Mouse (Mus musculus): ENCODE measurements around the gene Cacnb2. TPM values are rescaled to one million over a fixed set of nuclear protein-coding genes. Genes with fewer than 3 reads are reported as not detected.

Cacnb2 gene
- polyA plus RNA-seq, 1 experiment, result not detected

- no peak for TF ChIP-seq CTCF (IDR thresholded peaks at IDR 0.05; ENCODE audit: insufficient read depth, low read depth, low read length)
- TF ChIP-seq POLR2A (IDR thresholded peaks at IDR 0.05; ENCODE audit: insufficient read depth, low read depth, low read length), result no peak
- WGBS, result 92% methylated on average over 4 of the region's 4 CpGs
- no peak overlapping the region for H3K4me3 ChIP-seq (ENCODE audit: insufficient read depth, low read depth, low read length)
- no peak overlapping the region for H3K27ac ChIP-seq (ENCODE audit: insufficient read depth, low read depth, low read length)
- H3K4me1 ChIP-seq (ENCODE audit: control insufficient read depth, insufficient read depth, low read length), result peaks cover 5% of the 10 kb centered on the region; the same call in 1 of the 2 replicates
These were observed 36.4 kb downstream of the Cacnb2 start for GRCm38 (mm10) chr2:14639266-14639665.

GRCm38 (mm10) chr2:14639877-14640276 lies 37.0 kb downstream of the Cacnb2 start:
- WGBS, result 95% methylated on average over 6 of the region's 6 CpGs
- no peak overlapping the region for H3K27ac ChIP-seq (ENCODE audit: insufficient read depth, low read depth, low read length)
- H3K4me1 ChIP-seq (ENCODE audit: control insufficient read depth, insufficient read depth, low read length), result peaks cover 5% of the 10 kb centered on the region; the same call in 1 of the 2 replicates
- TF ChIP-seq POLR2A (IDR thresholded peaks at IDR 0.05; ENCODE audit: insufficient read depth, low read depth, low read length) (no peak), CTCF (IDR thresholded peaks at IDR 0.05; ENCODE audit: insufficient read depth, low read depth, low read length) (no peak)
- no peak overlapping the region for H3K4me3 ChIP-seq (ENCODE audit: insufficient read depth, low read depth, low read length)

- WGBS, result 1% methylated on average over 2 of the region's 2 CpGs
- no peak for TF ChIP-seq POLR2A (IDR thresholded peaks at IDR 0.05; ENCODE audit: insufficient read depth, low read depth, low read length)
- TF ChIP-seq CTCF (IDR thresholded peaks at IDR 0.05; ENCODE audit: insufficient read depth, low read depth, low read length), result no peak
- H3K4me3 ChIP-seq (ENCODE audit: insufficient read depth, low read depth, low read length), result no peak overlapping the region
- H3K27ac ChIP-seq (ENCODE audit: insufficient read depth, low read depth, low read length), result no peak overlapping the region
- peaks cover 5% of the 10 kb centered on the region; the same call in 1 of the 2 replicates for H3K4me1 ChIP-seq (ENCODE audit: control insufficient read depth, insufficient read depth, low read length)
These were observed 38.2 kb downstream of the Cacnb2 start for GRCm38 (mm10) chr2:14641040-14641439.

GRCm38 (mm10) chr2:14651268-14651667 lies 48.4 kb downstream of the Cacnb2 start:
- H3K27ac ChIP-seq (ENCODE audit: insufficient read depth, low read depth, low read length), result no peak overlapping the region
- no peak overlapping the region for H3K4me3 ChIP-seq (ENCODE audit: insufficient read depth, low read depth, low read length)
- 88% methylated on average over 2 of the region's 2 CpGs for WGBS
- no peak for TF ChIP-seq CTCF (IDR thresholded peaks at IDR 0.05; ENCODE audit: insufficient read depth, low read depth, low read length)
- no peak for TF ChIP-seq POLR2A (IDR thresholded peaks at IDR 0.05; ENCODE audit: insufficient read depth, low read depth, low read length)
- no peaks in the 10 kb centered on the region for H3K4me1 ChIP-seq (ENCODE audit: control insufficient read depth, insufficient read depth, low read length)

- no peak overlapping the region for H3K27ac ChIP-seq (ENCODE audit: insufficient read depth, low read depth, low read length)
- WGBS, result 69% methylated on average over 4 of the region's 4 CpGs
These were observed 53.8 kb downstream of the Cacnb2 start for GRCm38 (mm10) chr2:14656673-14657072.

GRCm38 (mm10) chr2:14657205-14657844 lies 54.4 kb downstream of the Cacnb2 start:
- TF ChIP-seq POLR2A (IDR thresholded peaks at IDR 0.05; ENCODE audit: insufficient read depth, low read depth, low read length) (no peak), CTCF (IDR thresholded peaks at IDR 0.05; ENCODE audit: insufficient read depth, low read depth, low read length) (no peak)
- 92% methylated on average over 3 of the region's 3 CpGs for WGBS
- Histone ChIP-seq H3K4me3 (ENCODE audit: insufficient read depth, low read depth, low read length) (no peak overlapping the region), H3K27ac (ENCODE audit: insufficient read depth, low read depth, low read length) (no peak overlapping the region), H3K4me1 (ENCODE audit: control insufficient read depth, insufficient read depth, low read length) (no peaks in the 10 kb centered on the region)

More at GRCm38 (mm10) chr2:14656673-14657072, 53.8 kb downstream of the Cacnb2 start:
- TF ChIP-seq CTCF (IDR thresholded peaks at IDR 0.05; ENCODE audit: insufficient read depth, low read depth, low read length), result no peak
- no peak for TF ChIP-seq POLR2A (IDR thresholded peaks at IDR 0.05; ENCODE audit: insufficient read depth, low read depth, low read length)
- Histone ChIP-seq H3K4me1 (ENCODE audit: control insufficient read depth, insufficient read depth, low read length) (no peaks in the 10 kb centered on the region), H3K4me3 (ENCODE audit: insufficient read depth, low read depth, low read length) (no peak overlapping the region)

GRCm38 (mm10) chr2:14665213-14665612 lies 62.3 kb downstream of the Cacnb2 start:
- Histone ChIP-seq H3K27ac (ENCODE audit: insufficient read depth, low read depth, low read length) (no peak overlapping the region), H3K4me3 (ENCODE audit: insufficient read depth, low read depth, low read length) (no peak overlapping the region), H3K4me1 (ENCODE audit: control insufficient read depth, insufficient read depth, low read length) (no peaks in the 10 kb centered on the region)
- TF ChIP-seq POLR2A (IDR thresholded peaks at IDR 0.05; ENCODE audit: insufficient read depth, low read depth, low read length), result no peak
- WGBS, result 43% methylated on average over 1 of the region's 1 CpGs

GRCm38 (mm10) chr2:14672117-14672516 lies 69.2 kb downstream of the Cacnb2 start:
- 97% methylated on average over 8 of the region's 8 CpGs for WGBS
- no peak for TF ChIP-seq CTCF (IDR thresholded peaks at IDR 0.05; ENCODE audit: insufficient read depth, low read depth, low read length)
- TF ChIP-seq POLR2A (IDR thresholded peaks at IDR 0.05; ENCODE audit: insufficient read depth, low read depth, low read length), result no peak
- no peaks in the 10 kb centered on the region for H3K4me1 ChIP-seq (ENCODE audit: control insufficient read depth, insufficient read depth, low read length)
- no peak overlapping the region for H3K27ac ChIP-seq (ENCODE audit: insufficient read depth, low read depth, low read length)
- H3K4me3 ChIP-seq (ENCODE audit: insufficient read depth, low read depth, low read length), result no peak overlapping the region

- Histone ChIP-seq H3K4me1 (ENCODE audit: control insufficient read depth, insufficient read depth, low read length) (no peaks in the 10 kb centered on the region), H3K4me3 (ENCODE audit: insufficient read depth, low read depth, low read length) (no peak overlapping the region), H3K27ac (ENCODE audit: insufficient read depth, low read depth, low read length) (no peak overlapping the region)
- WGBS, result 25% methylated on average over 6 of the region's 6 CpGs
- TF ChIP-seq POLR2A (IDR thresholded peaks at IDR 0.05; ENCODE audit: insufficient read depth, low read depth, low read length) (no peak), CTCF (IDR thresholded peaks at IDR 0.05; ENCODE audit: insufficient read depth, low read depth, low read length) (no peak)
These were observed 74.1 kb downstream of the Cacnb2 start for GRCm38 (mm10) chr2:14676885-14677516.

All from olfactory bulb, adult 2 months (tissue).